Mouse (Mus musculus) lung, adult 10 weeks (tissue): ENCODE data around the gene Slc2a10. TPM values are rescaled to one million over a fixed set of nuclear protein-coding genes. Genes with fewer than 3 reads are reported as not detected.

Experiments used
- polyA plus RNA-seq: library from polyadenylated mRNA; stranded (reverse); fragments of 350-450 nt; fragmentation: Illumina TruSeq; extraction: RNeasy Lipid Tissue Mini Kit (QIAGEN cat#74804); gene quantifications from one replicate; pipeline ENCODE4 v1.2.3, GENCODE M21; 2014; ENCODE audit warnings: low read depth, low replicate concordance; ENCODE audit not compliant: insufficient read depth

Gene Slc2a10
- polyA plus RNA-seq, result 2.7 TPM

DNA sequence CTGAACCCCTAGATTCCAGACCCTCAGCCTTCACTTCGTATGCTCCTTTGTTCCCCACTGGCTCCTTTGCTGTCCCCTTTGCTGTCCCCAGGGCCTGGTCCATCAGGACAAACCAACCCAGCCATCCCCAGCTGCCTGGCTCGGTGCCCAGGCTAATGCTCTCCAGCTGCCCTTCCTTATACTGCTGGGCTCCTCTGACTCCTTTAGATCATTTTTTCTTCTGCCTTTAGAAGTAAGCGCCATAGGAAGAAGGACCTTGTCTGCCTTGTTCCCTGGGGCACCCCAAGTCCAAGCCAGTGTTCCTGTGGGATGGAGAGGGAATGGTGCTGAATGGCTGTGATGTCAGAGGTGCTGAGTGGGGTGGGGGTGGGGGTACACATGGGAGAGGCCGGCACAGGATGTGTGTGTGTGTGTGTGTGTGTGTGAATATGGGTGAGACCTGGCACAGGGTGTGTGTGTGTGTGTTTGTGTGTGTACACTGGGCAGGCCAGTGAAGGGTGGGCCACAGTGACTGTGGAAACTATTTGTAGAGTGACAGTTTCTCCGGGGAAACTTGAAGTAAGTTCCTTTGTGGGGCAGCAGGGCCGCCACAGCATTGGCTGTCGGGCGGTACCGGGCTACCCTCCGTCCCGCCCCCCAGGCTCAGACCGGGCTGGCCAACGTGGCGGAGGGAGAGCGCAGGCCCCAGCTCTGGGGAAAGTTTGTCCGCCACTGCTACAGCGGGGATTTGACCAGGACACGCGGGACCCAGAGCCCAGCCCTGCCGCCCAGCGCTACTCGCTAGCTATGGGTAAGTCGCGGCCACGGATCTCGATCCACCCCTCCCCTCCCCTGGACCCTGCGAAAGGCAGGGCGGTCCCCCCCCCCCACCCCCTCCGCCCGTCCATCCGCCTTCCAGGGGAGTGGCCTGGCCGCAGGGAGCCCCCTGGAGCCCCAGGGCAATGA, at the start of gene Slc2a10:
Gene Slc2a10 (plus strand): TSS at position 529 of the 945 bp plus-strand sequence.

DNA sequence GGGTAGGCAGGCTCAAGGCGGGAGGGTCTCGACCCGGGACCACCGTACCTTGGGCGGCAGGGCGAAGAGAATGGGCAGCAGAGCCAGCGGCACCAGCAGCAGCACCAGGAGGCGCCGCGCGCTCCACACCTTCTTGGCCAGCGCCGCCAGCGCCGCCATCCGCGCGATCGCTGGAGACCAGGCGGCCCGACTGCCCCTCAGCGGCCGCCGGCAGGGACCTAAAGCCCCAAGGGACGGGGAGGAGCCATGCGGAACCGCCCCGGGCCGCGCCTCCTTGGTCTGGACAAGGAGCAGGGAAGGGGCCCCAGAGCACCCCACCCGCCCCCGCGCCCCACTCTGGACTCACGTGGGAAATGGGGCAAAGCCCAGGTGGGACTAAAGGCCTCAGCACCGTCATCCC, 30.6 kb upstream of the Slc2a10 start, which contains the start of gene Slc13a3:
Gene Slc13a3 (minus strand): TSS at position 228 of the 400 bp plus-strand sequence.

DNA sequence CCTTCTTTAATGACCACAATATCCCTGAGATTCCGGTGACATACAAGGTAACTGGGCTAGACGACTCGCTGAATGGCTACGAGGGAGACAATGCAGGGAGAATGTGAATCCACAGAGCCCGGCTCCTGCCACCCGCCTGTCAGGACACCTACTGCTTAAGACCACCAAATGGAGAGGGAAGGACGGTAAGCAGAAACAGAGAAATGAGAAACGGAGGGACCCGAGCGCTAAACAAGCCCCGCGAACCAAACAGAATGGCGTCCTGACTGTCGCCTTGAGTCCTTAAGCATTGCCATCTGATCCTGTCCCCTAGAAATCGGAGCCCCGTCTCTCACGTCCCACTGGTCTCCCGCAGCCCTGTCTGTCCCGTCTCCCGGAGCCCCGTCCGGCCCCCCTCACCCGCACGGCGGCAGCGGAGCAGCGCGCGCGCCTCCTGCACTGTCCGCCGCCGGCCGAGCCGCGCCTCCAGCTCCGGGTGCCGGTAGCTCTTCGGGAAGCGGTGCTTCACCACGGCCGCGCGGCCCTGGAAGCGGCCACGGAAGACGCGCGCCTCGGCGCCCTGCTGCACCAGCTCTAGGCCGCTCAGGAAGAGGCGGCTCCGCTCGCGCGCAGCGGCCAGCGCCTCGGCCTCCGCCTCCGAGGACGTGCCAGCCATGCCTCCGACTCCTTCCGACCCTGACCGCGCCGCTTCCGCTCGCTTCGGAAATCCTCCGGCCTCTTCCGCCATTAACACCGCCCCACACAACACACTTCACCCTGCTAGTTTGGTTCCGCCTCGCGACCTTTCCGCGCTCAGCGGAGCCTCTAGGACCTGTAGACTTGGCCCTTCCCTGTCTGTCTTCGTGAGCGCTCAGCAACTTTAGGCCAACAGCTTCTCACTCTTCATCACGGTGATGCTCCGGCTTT, 10.7 kb upstream of the Slc2a10 start, which contains the start of gene Trp53rka:
Gene Trp53rka (minus strand): TSS at position 677 of the 906 bp plus-strand sequence.

Other genes with a start within 250 kb of the Slc2a10 start
- 23.1 TPM for gene Slc35c2, start 215.9 kb upstream of the Slc2a10 start, polyA plus RNA-seq
- 29.0 TPM for gene Elmo2, start 177.3 kb upstream of the Slc2a10 start, polyA plus RNA-seq
- 0.11 TPM for gene Zfp663, start 135.1 kb upstream of the Slc2a10 start, polyA plus RNA-seq
- 1.6 TPM for gene Zfp334, start 115.5 kb upstream of the Slc2a10 start, polyA plus RNA-seq
- gene Ocstamp, start 103.4 kb upstream of the Slc2a10 start, polyA plus RNA-seq, result not detected
- gene Slc13a3, start 30.6 kb upstream of the Slc2a10 start, polyA plus RNA-seq, result 1.00 TPM
- 15.9 TPM for gene Trp53rka, start 10.5 kb upstream of the Slc2a10 start, polyA plus RNA-seq
- gene Eya2, start 91.2 kb downstream of the Slc2a10 start, polyA plus RNA-seq, result 28.5 TPM